Mouse (Mus musculus) frontal cortex, adult (tissue): ENCODE measurements at regions not wholly inside any gene's neighbourhood (a gene's known extent, or its start where the extent isn't known, plus 50 kb on each side); places are given as distances from the start of the nearest gene placed in this dataset.

Experiments used
- ATAC-seq: cut with Nextera tagmentation; 2 replicates; pipeline ENCODE4 v1.9.2; 2017; ENCODE audit warnings: mild to moderate bottlenecking, moderate library complexity, mixed read lengths; ENCODE audit not compliant: low TSS enrichment

- ATAC-seq, result no peak
Measured at GRCm38 (mm10) chr15:36679577-36679976, 328.0 kb downstream of the Zfp706 start.

- no peak for ATAC-seq
Measured at GRCm38 (mm10) chr15:36669748-36670147, 337.8 kb downstream of the Zfp706 start.

- ATAC-seq, result no peak
Measured at GRCm38 (mm10) chr15:36666566-36666965, 341.0 kb downstream of the Zfp706 start.

GRCm38 (mm10) chr15:36664391-36664790, 343.2 kb downstream of the Zfp706 start:
- ATAC-seq, result no peak

GRCm38 (mm10) chr15:36660986-36661385, 346.6 kb downstream of the Zfp706 start:
- ATAC-seq, result no peak
